Mouse (Mus musculus) hindbrain, postnatal 0 days (tissue): ENCODE results near the gene Thbs4. TPM values are rescaled to one million over a fixed set of nuclear protein-coding genes. Genes with fewer than 3 reads are reported as not detected.

ENCODE experiments used
- ATAC-seq: fragments of 200-750 bp; cut with Nextera tagmentation; 2 replicates; pipeline ENCODE4 v1.8.0; 2017; ENCODE audit warnings: mild to moderate bottlenecking, moderate TSS enrichment, moderate library complexity
- DNase-seq: peaks from one replicate; pipeline ENCODE4 v3.0.0-alpha.2; 2015; ENCODE audit warnings: low spot score
- H3K27ac ChIP-seq: fragments of 300-500 bp; sonication (generic); 2 replicates; pipeline ENCODE4 v1.5.1; 2014; ENCODE audit warnings: mild to moderate bottlenecking
- H3K27me3 ChIP-seq: fragments of 300-500 bp; sonication (generic); 2 replicates; pipeline ENCODE4 v1.6.1; 2014; ENCODE audit warnings: low read length, mixed read lengths; ENCODE audit not compliant: insufficient read depth
- H3K36me3 ChIP-seq: fragments of 300-500 bp; sonication (generic); 2 replicates; pipeline ENCODE4 v1.6.1; 2014; ENCODE audit warnings: low read length, mixed read lengths; ENCODE audit not compliant: insufficient read depth
- H3K4me1 ChIP-seq: fragments of 300-500 bp; sonication (generic); 2 replicates; pipeline ENCODE4 v1.6.1; 2014; ENCODE audit warnings: antibody characterized with exemption, low read length, mixed read lengths; ENCODE audit not compliant: insufficient read depth
- H3K4me2 ChIP-seq: fragments of 300-500 bp; sonication (generic); 2 replicates; pipeline ENCODE4 v1.6.1; 2014; ENCODE audit warnings: low read depth, mild to moderate bottlenecking, low read length, moderate library complexity, mixed read lengths
- H3K4me3 ChIP-seq: fragments of 300-500 bp; sonication (generic); 2 replicates; pipeline ENCODE4 v1.5.1; 2014; ENCODE audit warnings: low read length
- H3K9ac ChIP-seq: fragments of 300-500 bp; sonication (generic); replicated peaks from 2 replicates; pipeline ENCODE4 v1.6.1; 2014; ENCODE audit warnings: mild to moderate bottlenecking, low read length, moderate library complexity, mixed read lengths
- H3K9me3 ChIP-seq: fragments of 300-500 bp; sonication (generic); 2 replicates; pipeline ENCODE4 v1.6.1; 2016; ENCODE audit warnings: low read length, mixed read lengths
- CTCF ChIP-seq: IDR thresholded peaks from 2 replicates; pipeline ENCODE4 v1.5.1; 2016; ENCODE audit warnings: antibody characterized with exemption, control low read depth, low read depth
- WGBS: fragments of 180-500 bp; shearing (Covaris S2); extraction: QIAGEN DNeasy Blood & Tissue Kit; methylation state at CpG from one replicate; pipeline ENCODE4 v1.1.7; 2014; 5-methylcytosine and 5-hydroxymethylcytosine counted together
- polyA plus RNA-seq: library from polyadenylated mRNA; unstranded; fragments of >200 nt; fragmentation: Nextera tagmentation; extraction: Ambion mirVana; gene quantifications from 2 replicates; pipeline ENCODE4 v1.2.1, GENCODE M21; 2015
- total RNA-seq: library from RNA; depleted of rRNA; stranded (reverse); fragments of >200 nt; gene quantifications from 2 replicates; pipeline ENCODE4 v1.2.3, GENCODE M21; 2014; rRNA removed

Thbs4 gene
- total and polyA plus RNA-seq, 2 experiments from 2014 or later = 0.94 to 1.3 TPM

- Histone ChIP-seq H3K27ac (no peak overlapping the region), H3K4me2 (no peak overlapping the region), H3K9me3 (no peaks in the 10 kb centered on the region), H3K36me3 (peaks cover 22% of the 10 kb centered on the region), H3K4me1 (no peaks in the 10 kb centered on the region), H3K27me3 (no peaks in the 10 kb centered on the region), H3K4me3 (no peak overlapping the region), H3K9ac (no peak overlapping the region)
- DNase-seq (no peak), ATAC-seq (no peak)
- WGBS = 69% methylated on average over 1 of the region's 1 CpGs
- no peak for TF ChIP-seq CTCF
Measured at GRCm38 (mm10) chr13:92708466-92708865, 86.2 kb downstream of the Thbs4 start.

GRCm38 (mm10) chr13:92707941-92708340 is 86.7 kb downstream of the Thbs4 start:
- peaks cover 22% of the 10 kb centered on the region for H3K36me3 ChIP-seq
- H3K9ac ChIP-seq = no peak overlapping the region
- H3K27me3 ChIP-seq = no peaks in the 10 kb centered on the region
- no peak overlapping the region for H3K4me2 ChIP-seq
- no peak overlapping the region for H3K27ac ChIP-seq
- WGBS = 62% methylated on average over 2 of the region's 2 CpGs
- TF ChIP-seq CTCF = no peak
- no peaks in the 10 kb centered on the region for H3K9me3 ChIP-seq
- H3K4me1 ChIP-seq = no peaks in the 10 kb centered on the region
- no peak for ATAC-seq
- H3K4me3 ChIP-seq = no peak overlapping the region
- no peak for DNase-seq

GRCm38 (mm10) chr13:92706342-92707061 is 88.1 kb downstream of the Thbs4 start:
- ATAC-seq = no peak
- Histone ChIP-seq H3K9me3 (no peaks in the 10 kb centered on the region), H3K27me3 (no peaks in the 10 kb centered on the region), H3K4me3 (no peak overlapping the region), H3K4me1 (no peaks in the 10 kb centered on the region), H3K4me2 (no peak overlapping the region), H3K27ac (no peak overlapping the region), H3K36me3 (peaks cover 22% of the 10 kb centered on the region), H3K9ac (no peak overlapping the region)
- 91% methylated on average over 9 of the region's 9 CpGs for WGBS
- no peak for DNase-seq
- no peak for TF ChIP-seq CTCF

GRCm38 (mm10) chr13:92705016-92705535 is 89.5 kb downstream of the Thbs4 start:
- DNase-seq (no peak), ATAC-seq (no peak)
- Histone ChIP-seq H3K27ac (no peak overlapping the region), H3K4me2 (no peak overlapping the region), H3K4me1 (no peaks in the 10 kb centered on the region), H3K36me3 (peaks cover 22% of the 10 kb centered on the region), H3K9ac (no peak overlapping the region), H3K27me3 (no peaks in the 10 kb centered on the region), H3K9me3 (no peaks in the 10 kb centered on the region), H3K4me3 (no peak overlapping the region)
- no peak for TF ChIP-seq CTCF
- 93% methylated on average over 7 of the region's 7 CpGs for WGBS

- TF ChIP-seq CTCF = no peak
- Histone ChIP-seq H3K9me3 (no peaks in the 10 kb centered on the region), H3K9ac (no peak overlapping the region), H3K36me3 (peaks cover 22% of the 10 kb centered on the region), H3K4me2 (no peak overlapping the region), H3K27ac (no peak overlapping the region), H3K4me3 (no peak overlapping the region), H3K4me1 (no peaks in the 10 kb centered on the region), H3K27me3 (no peaks in the 10 kb centered on the region)
- DNase-seq = no peak
- 54% methylated on average over 7 of the region's 7 CpGs for WGBS
- no peak for ATAC-seq
Measured at GRCm38 (mm10) chr13:92704189-92704588, 90.4 kb downstream of the Thbs4 start.

- Histone ChIP-seq H3K36me3 (peaks cover 17% of the 10 kb centered on the region), H3K4me3 (no peak overlapping the region), H3K9ac (no peak overlapping the region), H3K27ac (no peak overlapping the region), H3K27me3 (no peaks in the 10 kb centered on the region), H3K4me1 (no peaks in the 10 kb centered on the region), H3K9me3 (no peaks in the 10 kb centered on the region), H3K4me2 (no peak overlapping the region)
- WGBS = 24% methylated on average over 8 of the region's 8 CpGs
- ATAC-seq (peak; percentile 92), DNase-seq (peak; percentile 87)
- no peak; the same call in 1 of the 2 replicates for TF ChIP-seq CTCF
Measured at GRCm38 (mm10) chr13:92703241-92704027, 91.2 kb downstream of the Thbs4 start.

- no peak for ATAC-seq
- H3K4me2 ChIP-seq = no peak overlapping the region
- DNase-seq = no peak
- H3K27me3 ChIP-seq = no peaks in the 10 kb centered on the region
- no peak overlapping the region for H3K4me3 ChIP-seq
- TF ChIP-seq CTCF = no peak
- H3K9ac ChIP-seq = no peak overlapping the region
- 81% methylated on average over 5 of the region's 5 CpGs for WGBS
- peaks cover 8% of the 10 kb centered on the region for H3K36me3 ChIP-seq
- H3K4me1 ChIP-seq = no peaks in the 10 kb centered on the region
- no peak overlapping the region for H3K27ac ChIP-seq
- no peaks in the 10 kb centered on the region for H3K9me3 ChIP-seq
Measured at GRCm38 (mm10) chr13:92702035-92702434, 92.6 kb downstream of the Thbs4 start.

Other genes starting within 250 kb of the Thbs4 start
- gene Spz1, start 218.6 kb downstream of the Thbs4 start, total RNA-seq = not detected in 2 replicates
- not detected in 2 replicates for gene Spz1, start 218.6 kb downstream of the Thbs4 start, polyA plus RNA-seq
- 42.8 and 52.5 TPM in 2 replicates for gene Serinc5, start 183.7 kb downstream of the Thbs4 start, total RNA-seq
- gene Serinc5, start 183.7 kb downstream of the Thbs4 start, polyA plus RNA-seq = 14.3 and 14.8 TPM in 2 replicates
- 17.0 and 19.9 TPM in 2 replicates for gene Mtx3, start 49.9 kb upstream of the Thbs4 start, total RNA-seq
- gene Mtx3, start 49.9 kb upstream of the Thbs4 start, polyA plus RNA-seq = 3.6 and 3.9 TPM in 2 replicates